Mouse (Mus musculus): ENCODE measurements around the gene Rpl3. TPM values are rescaled to one million over a fixed set of nuclear protein-coding genes. Genes with fewer than 3 reads are reported as not detected.
A peak's percentile ranks its signal among the peaks of the same experiment; 100 is the strongest.
"Not testable (repeated sequence)": the region's sequence is repeated elsewhere in the genome, so short reads cannot be mapped to it uniquely, and the experiment has no call there.

Rpl3 gene
- polyA plus RNA-seq, 2 experiments, result 765 to 774 TPM

DNA sequence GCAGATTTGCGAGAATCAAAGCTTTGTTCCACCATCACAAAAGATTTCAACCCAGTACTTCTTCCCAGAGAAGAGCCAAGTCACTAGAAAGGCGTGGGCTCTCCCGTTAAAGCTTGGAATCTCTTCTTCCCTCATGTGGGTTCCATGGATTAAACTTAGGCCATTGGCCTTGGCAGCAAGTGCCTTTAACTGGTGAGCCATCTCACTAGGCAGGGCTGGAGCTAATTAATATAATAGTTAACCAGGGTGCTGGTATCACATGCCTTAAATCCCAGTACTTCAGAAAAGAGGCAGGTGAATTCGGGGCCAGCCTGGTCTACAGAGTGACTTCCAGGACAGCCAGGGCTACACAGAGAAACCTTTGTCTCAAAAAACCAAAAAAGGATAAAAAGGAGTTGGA is 33.0 kb upstream of the Rpl3 start:
- H3K4me1 ChIP-seq (replicated peaks; ENCODE audit: control insufficient read depth in 2 of 2, insufficient read depth in 2 of 2, low read length in 1 of 2), result peaks cover 9 to 19% of the 10 kb centered on the region in 2 experiments
- 74% methylated on average over 4 of the region's 4 CpGs for WGBS (ENCODE audit: insufficient replicate concordance)
- no peaks in the 10 kb centered on the region for H3K9me3 ChIP-seq (ENCODE audit: control insufficient read depth, low read length)
- DNase-seq (ENCODE audit: low read depth in 3 of 3, low spot score in 3 of 3), result no peak
- H3K4me2 ChIP-seq (ENCODE audit: low read depth), result no peak overlapping the region
- H3K27me3 ChIP-seq (ENCODE audit: control insufficient read depth, insufficient read depth, low read length), result no peaks in the 10 kb centered on the region
- H3K9ac ChIP-seq (replicated peaks), result no peak overlapping the region
- no peak for ATAC-seq (ENCODE audit: insufficient read depth)
- H3K4me3 ChIP-seq (ENCODE audit: insufficient read depth in 1 of 2, low read depth in 2 of 2, low read length in 2 of 2), result no peak overlapping the region
- H3K36me3 ChIP-seq (replicated peaks; ENCODE audit: control insufficient read depth, insufficient read depth, low read depth), result no peaks in the 10 kb centered on the region
- TF ChIP-seq CTCF (IDR thresholded peaks at IDR 0.05; ENCODE audit: low read depth), result no peak
- no peak overlapping the region for H3K27ac ChIP-seq

DNA sequence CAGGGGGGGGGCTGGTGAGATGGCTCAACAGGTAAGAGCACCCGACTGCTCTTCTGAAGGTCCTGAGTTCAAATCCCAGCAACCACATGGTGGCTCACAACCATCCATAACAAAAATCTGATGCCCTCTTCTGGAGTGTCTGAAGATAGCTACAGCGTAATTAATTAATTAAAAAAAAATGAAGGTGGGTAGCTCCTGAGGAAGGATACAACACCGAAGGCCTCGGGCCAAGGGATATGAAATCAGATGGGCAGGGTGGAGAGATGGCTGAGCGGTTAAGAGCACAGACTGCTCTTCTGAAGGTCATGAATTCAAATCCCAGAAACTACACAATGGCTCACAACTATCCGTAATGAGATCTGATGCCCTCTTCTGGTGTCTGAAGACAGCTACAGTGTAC is 30.8 kb upstream of the Rpl3 start:
- ATAC-seq (ENCODE audit: insufficient read depth); H3K4me1 ChIP-seq (replicated peaks; ENCODE audit: control insufficient read depth in 2 of 2, insufficient read depth in 2 of 2, low read length in 1 of 2); H3K4me2 ChIP-seq (ENCODE audit: low read depth); H3K9ac ChIP-seq (replicated peaks); H3K27ac ChIP-seq; DNase-seq (ENCODE audit: low read depth in 3 of 3, low spot score in 3 of 3); H3K4me3 ChIP-seq (ENCODE audit: insufficient read depth in 1 of 2, low read depth in 2 of 2, low read length in 2 of 2); H3K9me3 ChIP-seq (ENCODE audit: control insufficient read depth, low read length); H3K36me3 ChIP-seq (replicated peaks; ENCODE audit: control insufficient read depth, insufficient read depth, low read depth); H3K27me3 ChIP-seq (ENCODE audit: control insufficient read depth, insufficient read depth, low read length): not testable (repeated sequence)
- WGBS (ENCODE audit: insufficient replicate concordance), result 86% methylated on average over 6 of the region's 6 CpGs

DNA sequence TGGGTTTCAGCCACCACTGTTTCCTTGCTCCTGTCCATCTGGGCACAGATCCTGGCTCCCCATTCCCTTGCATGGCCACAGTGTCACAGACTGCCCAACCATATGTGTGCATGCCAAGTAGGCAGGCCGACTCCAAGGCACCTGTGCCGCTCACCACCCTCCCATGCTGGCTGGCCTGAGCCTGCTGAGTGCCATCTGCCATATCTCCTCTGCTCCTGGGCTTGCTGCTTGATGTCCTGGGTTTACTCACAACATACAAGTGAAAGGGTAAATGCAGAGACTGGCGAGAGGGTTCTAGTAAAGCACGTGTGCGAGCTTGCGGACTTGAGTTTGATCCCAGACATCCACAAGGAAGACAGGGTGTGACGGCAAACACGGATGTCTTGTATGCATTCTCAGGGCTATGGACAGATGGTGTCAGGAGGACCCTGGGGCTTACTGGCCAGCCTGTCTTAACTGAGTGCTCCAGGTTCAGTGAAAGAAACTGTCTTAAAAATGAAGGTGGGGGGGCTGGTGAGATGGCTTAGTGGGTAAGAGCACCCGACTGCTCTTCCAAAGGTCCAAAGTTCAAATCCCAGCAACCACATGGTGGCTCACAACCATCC is 30.2 kb upstream of the Rpl3 start:
- Histone ChIP-seq H3K4me2 (ENCODE audit: low read depth) (no peak overlapping the region), H3K36me3 (replicated peaks; ENCODE audit: control insufficient read depth, insufficient read depth, low read depth) (no peaks in the 10 kb centered on the region), H3K9me3 (ENCODE audit: control insufficient read depth, low read length) (no peaks in the 10 kb centered on the region), H3K27ac (no peak overlapping the region), H3K27me3 (ENCODE audit: control insufficient read depth, insufficient read depth, low read length) (no peaks in the 10 kb centered on the region), H3K4me3 (ENCODE audit: insufficient read depth in 1 of 2, low read depth in 2 of 2, low read length in 2 of 2) (no peak overlapping the region), H3K4me1 (replicated peaks; ENCODE audit: control insufficient read depth in 2 of 2, insufficient read depth in 2 of 2, low read length in 1 of 2) (peaks cover 4 to 5% of the 10 kb centered on the region in 2 experiments; a peak in 3 of 4 replicates), H3K9ac (replicated peaks) (no peak overlapping the region)
- no peak for ATAC-seq (ENCODE audit: insufficient read depth)
- WGBS (ENCODE audit: insufficient replicate concordance), result 85% methylated on average over 9 of the region's 9 CpGs
- TF ChIP-seq CTCF (IDR thresholded peaks at IDR 0.05; ENCODE audit: low read depth) (no peak), EP300 (IDR thresholded peaks at IDR 0.05; ENCODE audit: low read depth) (no peak)
- no peak for DNase-seq (ENCODE audit: low read depth in 3 of 3, low spot score in 3 of 3)

DNA sequence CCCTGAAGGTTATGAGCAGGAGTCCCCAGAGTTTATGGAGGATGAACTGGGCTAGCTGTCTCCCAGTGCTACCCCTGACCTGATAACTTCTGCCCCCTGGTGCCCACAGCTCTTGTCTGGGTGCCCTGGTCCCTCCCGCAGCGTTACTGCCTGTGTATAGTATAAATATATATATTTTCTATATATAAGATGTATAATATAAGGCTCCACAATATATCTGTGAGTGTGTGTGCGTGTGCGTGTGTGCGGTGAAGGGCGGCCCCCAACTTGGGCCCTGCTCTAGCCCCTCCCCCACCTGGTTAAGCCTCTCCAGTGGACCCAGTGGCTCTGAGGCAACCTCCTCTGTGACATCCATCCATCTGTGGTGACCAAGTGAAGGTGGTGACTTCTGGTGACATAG is 27.4 kb upstream of the Rpl3 start:
- 80% methylated on average over 6 of the region's 6 CpGs for WGBS (ENCODE audit: insufficient replicate concordance)
- no peak for ATAC-seq (ENCODE audit: insufficient read depth)
- no peak for DNase-seq (ENCODE audit: low read depth in 3 of 3, low spot score in 3 of 3)
- Histone ChIP-seq H3K4me1 (replicated peaks; ENCODE audit: control insufficient read depth in 2 of 2, insufficient read depth in 2 of 2, low read length in 1 of 2) (peaks cover 7 to 20% of the 10 kb centered on the region in 2 experiments; a peak in 3 of 4 replicates), H3K36me3 (replicated peaks; ENCODE audit: control insufficient read depth, insufficient read depth, low read depth) (no peaks in the 10 kb centered on the region), H3K4me3 (ENCODE audit: insufficient read depth in 1 of 2, low read depth in 2 of 2, low read length in 2 of 2) (no peak overlapping the region), H3K27me3 (ENCODE audit: control insufficient read depth, insufficient read depth, low read length) (no peaks in the 10 kb centered on the region), H3K9me3 (ENCODE audit: control insufficient read depth, low read length) (no peaks in the 10 kb centered on the region), H3K4me2 (ENCODE audit: low read depth) (no peak overlapping the region), H3K27ac (no peak overlapping the region), H3K9ac (replicated peaks) (no peak overlapping the region)
- TF ChIP-seq CTCF (IDR thresholded peaks at IDR 0.05; ENCODE audit: low read depth) (no peak), EP300 (IDR thresholded peaks at IDR 0.05; ENCODE audit: low read depth) (no peak)

DNA sequence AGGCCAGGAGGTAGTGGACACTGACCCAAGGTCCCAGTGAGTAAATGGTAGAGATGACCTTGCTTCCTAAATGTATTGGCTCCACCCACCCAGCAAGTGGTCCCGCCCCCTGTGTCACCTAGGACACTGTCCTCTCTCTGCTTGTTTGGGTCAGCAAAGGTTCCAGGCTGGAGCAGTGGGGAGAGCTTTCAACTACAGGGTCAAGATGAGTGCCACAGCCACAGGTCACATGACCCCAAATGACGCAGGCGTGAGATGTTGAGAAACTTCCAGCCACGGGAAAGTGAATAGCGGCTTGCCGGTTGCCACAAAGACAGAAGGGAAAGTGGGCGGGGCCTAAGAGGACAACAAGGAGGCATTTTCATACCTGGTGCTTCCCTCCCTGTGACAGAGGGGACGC is 25.5 kb upstream of the Rpl3 start:
- TF ChIP-seq CTCF (IDR thresholded peaks at IDR 0.05; ENCODE audit: low read depth), result no peak
- no peak for TF ChIP-seq EP300 (IDR thresholded peaks at IDR 0.05; ENCODE audit: low read depth)
- H3K27me3 ChIP-seq (ENCODE audit: control insufficient read depth, insufficient read depth, low read length), result no peaks in the 10 kb centered on the region
- peak overlapping the region; percentile 15; the same call in 1 of the 2 replicates for H3K4me2 ChIP-seq (ENCODE audit: low read depth)
- H3K36me3 ChIP-seq (replicated peaks; ENCODE audit: control insufficient read depth, insufficient read depth, low read depth), result no peaks in the 10 kb centered on the region
- H3K9me3 ChIP-seq (ENCODE audit: control insufficient read depth, low read length), result no peaks in the 10 kb centered on the region
- H3K4me3 ChIP-seq (ENCODE audit: insufficient read depth in 1 of 2, low read depth in 2 of 2, low read length in 2 of 2), result no peak overlapping the region
- DNase-seq (ENCODE audit: low read depth in 3 of 3, low spot score in 3 of 3), result no peak
- H3K27ac ChIP-seq, result no peak overlapping the region
- 24% methylated on average over 8 of the region's 8 CpGs for WGBS (ENCODE audit: insufficient replicate concordance)
- ATAC-seq (ENCODE audit: insufficient read depth), result peak; percentile 34; the same call in 1 of the 2 replicates
- H3K9ac ChIP-seq (replicated peaks), result no peak overlapping the region
- H3K4me1 ChIP-seq (replicated peaks; ENCODE audit: control insufficient read depth in 2 of 2, insufficient read depth in 2 of 2, low read length in 1 of 2), result peaks cover 7 to 20% of the 10 kb centered on the region in 2 experiments; a peak in 3 of 4 replicates
